Mouse (Mus musculus) CH12.LX (cell line): ENCODE measurements around the gene Nemp1. TPM values are rescaled to one million over a fixed set of nuclear protein-coding genes. Genes with fewer than 3 reads are reported as not detected.
A peak's percentile ranks its signal among the peaks of the same experiment; 100 is the strongest.

Experiments used
- DNase-seq: peaks from one replicate; pipeline ENCODE4 v3.0.0-alpha.2; 2013; ENCODE audit errors: extremely low read depth
- H3K27ac ChIP-seq: 2 replicates; pipeline ENCODE4 v1.5.1; 2012; ENCODE audit warnings: low read depth, mild to moderate bottlenecking, control low read depth, moderate library complexity; ENCODE audit not compliant: insufficient read depth
- H3K27me3 ChIP-seq: replicated peaks from 2 replicates; pipeline ENCODE3; 2012; ENCODE audit warnings: inconsistent platforms
- H3K36me3 ChIP-seq, 2 experiments: replicated peaks in 1 of 2; 2 replicates each; pipeline versions ENCODE3 to v1.6.1; 2012; ENCODE audit warnings: inconsistent platforms in 1 of 2, low read length in 1 of 2, mild to moderate bottlenecking in 1 of 2, mixed read lengths in 1 of 2, moderate library complexity in 1 of 2; ENCODE audit not compliant: control insufficient read depth in 1 of 2, insufficient read depth in 1 of 2
- H3K4me1 ChIP-seq, 2 experiments: 2 replicates each; pipeline ENCODE4 v1.6.1; 2012; ENCODE audit warnings: inconsistent platforms in 1 of 2, moderate library complexity in 1 of 2; ENCODE audit not compliant: insufficient read depth in 2 of 2, control insufficient read depth in 1 of 2
- H3K4me2 ChIP-seq: 2 replicates; pipeline ENCODE4 v1.6.1; 2012; ENCODE audit warnings: low read depth, mild to moderate bottlenecking, control low read depth; ENCODE audit not compliant: poor library complexity, insufficient read depth, severe bottlenecking
- H3K4me3 ChIP-seq, 3 experiments: fragments of 150-350 bp in 1 of 3; sonication (generic) in 1 of 3; replicated peaks in 1 of 3; 2 replicates each; pipeline versions ENCODE3 to v1.5.1; 2011 to 2012; ENCODE audit warnings: low read depth in 2 of 3, low read length in 2 of 3, mild to moderate bottlenecking in 2 of 3, moderate library complexity in 2 of 3, control low read depth in 1 of 3, improper control_type of control experiment in 1 of 3, inconsistent platforms in 1 of 3, mixed read lengths in 1 of 3; ENCODE audit not compliant: poor library complexity in 1 of 3
- H3K79me2 ChIP-seq: replicated peaks from 2 replicates; pipeline ENCODE4 v1.6.1; 2012; ENCODE audit warnings: mild to moderate bottlenecking, moderate library complexity; ENCODE audit not compliant: control insufficient read depth, poor library complexity, insufficient read depth, severe bottlenecking; ENCODE audit errors: extremely low read depth
- H3K9ac ChIP-seq: 2 replicates; pipeline ENCODE4 v1.6.1; 2012; ENCODE audit warnings: low read depth, mild to moderate bottlenecking, control low read depth, moderate library complexity; ENCODE audit not compliant: insufficient read depth
- H3K9me3 ChIP-seq: replicated peaks from 2 replicates; pipeline ENCODE3; 2012; ENCODE audit warnings: low read length, inconsistent platforms, mixed read lengths
- BHLHE40 ChIP-seq: IDR thresholded peaks from 2 replicates; pipeline ENCODE4 v1.6.1; 2011; ENCODE audit warnings: mild to moderate bottlenecking, low read depth, low read length, improper control_type of control experiment
- CHD1 ChIP-seq: IDR thresholded peaks from 2 replicates; pipeline ENCODE4 v1.6.1; 2012; ENCODE audit warnings: low read depth, low read length, improper control_type of control experiment, inconsistent platforms
- CTCF ChIP-seq, 2 experiments: IDR thresholded peaks in 1 of 2; conservative IDR thresholded peaks in 1 of 2; 2 replicates each; pipeline ENCODE4 v1.5.1; 2011 to 2012; ENCODE audit warnings: low read depth in 2 of 2, low read length in 2 of 2, improper control_type of control experiment in 1 of 2, inconsistent platforms in 1 of 2, mild to moderate bottlenecking in 1 of 2, moderate library complexity in 1 of 2
- E2F4 ChIP-seq: IDR thresholded peaks from 2 replicates; pipeline ENCODE4 v1.6.1; 2011; ENCODE audit warnings: low read depth, low read length, improper control_type of control experiment; ENCODE audit not compliant: insufficient replicate concordance
- ELF1 ChIP-seq: IDR thresholded peaks from 2 replicates; pipeline ENCODE4 v1.6.1; 2014; ENCODE audit warnings: low read depth, mild to moderate bottlenecking, inconsistent platforms, low read length, improper control_type of control experiment
- ETS1 ChIP-seq: conservative IDR thresholded peaks from 2 replicates; pipeline ENCODE4 v1.6.1; 2012; ENCODE audit warnings: low read depth, mild to moderate bottlenecking, inconsistent platforms, low read length, improper control_type of control experiment, moderate library complexity
- GABPA ChIP-seq: IDR thresholded peaks from 2 replicates; pipeline ENCODE4 v1.6.1; 2012; ENCODE audit warnings: low read depth, low read length, improper control_type of control experiment, inconsistent platforms; ENCODE audit not compliant: insufficient replicate concordance
- IRF4 ChIP-seq: IDR thresholded peaks from 2 replicates; pipeline ENCODE4 v1.6.1; 2014; ENCODE audit warnings: low read depth, mild to moderate bottlenecking, inconsistent platforms, low read length, improper control_type of control experiment
- JUN ChIP-seq: IDR thresholded peaks from 2 replicates; pipeline ENCODE4 v1.6.1; 2011; ENCODE audit warnings: low read depth, mild to moderate bottlenecking, low read length, improper control_type of control experiment, moderate library complexity; ENCODE audit not compliant: insufficient read depth
- KAT2A ChIP-seq: IDR thresholded peaks from 2 replicates; pipeline ENCODE4 v1.6.1; 2012; ENCODE audit warnings: low read length, improper control_type of control experiment, inconsistent platforms; ENCODE audit not compliant: insufficient replicate concordance
- MAX ChIP-seq: IDR thresholded peaks from 2 replicates; pipeline ENCODE4 v1.6.1; 2011; ENCODE audit warnings: low read length, improper control_type of control experiment
- MAZ ChIP-seq: IDR thresholded peaks from 2 replicates; pipeline ENCODE4 v1.6.1; 2012; ENCODE audit warnings: low read depth, mild to moderate bottlenecking, inconsistent platforms, low read length, improper control_type of control experiment, moderate library complexity
- MXI1 ChIP-seq: IDR thresholded peaks from 2 replicates; pipeline ENCODE4 v1.6.1; 2011; ENCODE audit warnings: mild to moderate bottlenecking, low read depth, low read length, improper control_type of control experiment
- MYC ChIP-seq: IDR thresholded peaks from 2 replicates; pipeline ENCODE4 v1.6.1; 2011; ENCODE audit warnings: low read depth, mild to moderate bottlenecking, improper control_type of control experiment, low read length
- NELFE ChIP-seq: IDR thresholded peaks from 2 replicates; pipeline ENCODE4 v1.6.1; 2011; ENCODE audit warnings: low read depth, low read length, improper control_type of control experiment
- NRF1 ChIP-seq: IDR thresholded peaks from 2 replicates; pipeline ENCODE4 v1.6.1; 2014; ENCODE audit warnings: low read depth, mild to moderate bottlenecking, inconsistent platforms, low read length, improper control_type of control experiment, moderate library complexity
- PAX5 ChIP-seq: IDR thresholded peaks from 2 replicates; pipeline ENCODE4 v1.6.1; 2012; ENCODE audit warnings: low read length, inconsistent platforms, mixed read lengths
- POLR2AphosphoS2 ChIP-seq: IDR thresholded peaks from 2 replicates; pipeline ENCODE4 v1.6.1; 2011; ENCODE audit warnings: low read depth, low read length, improper control_type of control experiment
- RAD21 ChIP-seq: IDR thresholded peaks from 2 replicates; pipeline ENCODE4 v1.6.1; 2011; ENCODE audit warnings: low read depth, mild to moderate bottlenecking, low read length, improper control_type of control experiment, moderate library complexity
- SMC3 ChIP-seq: IDR thresholded peaks from 2 replicates; pipeline ENCODE4 v1.6.1; 2011; ENCODE audit warnings: low read depth, low read length, improper control_type of control experiment
- UBTF ChIP-seq: IDR thresholded peaks from 2 replicates; pipeline ENCODE4 v1.6.1; 2012; ENCODE audit warnings: low read depth, mild to moderate bottlenecking, inconsistent platforms, low read length, improper control_type of control experiment, moderate library complexity
- USF1 ChIP-seq: IDR thresholded peaks from 2 replicates; pipeline ENCODE4 v1.6.1; 2014; ENCODE audit warnings: low read depth, mild to moderate bottlenecking, inconsistent platforms, low read length, improper control_type of control experiment
- USF2 ChIP-seq: conservative IDR thresholded peaks from 2 replicates; pipeline ENCODE4 v1.6.1; 2011; ENCODE audit warnings: low read depth, low read length, improper control_type of control experiment
- ZC3H11A ChIP-seq: IDR thresholded peaks from 2 replicates; pipeline ENCODE4 v1.6.1; 2012; ENCODE audit warnings: low read depth, mild to moderate bottlenecking, inconsistent platforms, low read length, improper control_type of control experiment
- ZKSCAN1 ChIP-seq: IDR thresholded peaks from 2 replicates; pipeline ENCODE4 v1.6.1; 2012; ENCODE audit warnings: low read depth, inconsistent platforms, low read length, improper control_type of control experiment, borderline replicate concordance
- ZNF384 ChIP-seq: IDR thresholded peaks from 2 replicates; pipeline ENCODE4 v1.6.1; 2012; ENCODE audit warnings: low read depth, low read length, improper control_type of control experiment, inconsistent platforms
- dilution Hi-C: fragments of 300-500 bp; cut with MboI; formaldehyde crosslinking; loops from 2 replicates; pipeline ENCODE4 v1.14.3; 2020; ENCODE audit warnings: low sequenced_read_pairs; ENCODE audit not compliant: extremely low pct_unique_long_range_greater_than_20kb, extremely low pct_ligation_motif_present
- in situ Hi-C: fragments of 300-500 bp; cut with MboI; formaldehyde crosslinking; loops from 3 replicates; pipeline ENCODE4 v1.14.3; 2019; ENCODE audit warnings: low sequenced_read_pairs, low pct_ligation_motif_present, low pct_unique_long_range_greater_than_20kb, mixed read lengths
- polyA plus RNA-seq: library from polyadenylated mRNA; unstranded; fragments of >175 nt; gene quantifications from 2 replicates; pipeline ENCODE4 v1.2.1, GENCODE M21; 2012; ENCODE audit warnings: low read depth; ENCODE audit not compliant: insufficient read length
- total RNA-seq, 2 experiments: library from RNA; depleted of rRNA; stranded (reverse); fragments of 300-350 nt in 1 of 2; fragments of >200 nt in 1 of 2; gene quantifications; 2 replicates each; pipeline ENCODE4 v1.2.3; 2012 to 2014

Gene Nemp1
- total and polyA plus RNA-seq, 3 experiments = 8.3 to 17.4 (median 13.2) TPM

DNA sequence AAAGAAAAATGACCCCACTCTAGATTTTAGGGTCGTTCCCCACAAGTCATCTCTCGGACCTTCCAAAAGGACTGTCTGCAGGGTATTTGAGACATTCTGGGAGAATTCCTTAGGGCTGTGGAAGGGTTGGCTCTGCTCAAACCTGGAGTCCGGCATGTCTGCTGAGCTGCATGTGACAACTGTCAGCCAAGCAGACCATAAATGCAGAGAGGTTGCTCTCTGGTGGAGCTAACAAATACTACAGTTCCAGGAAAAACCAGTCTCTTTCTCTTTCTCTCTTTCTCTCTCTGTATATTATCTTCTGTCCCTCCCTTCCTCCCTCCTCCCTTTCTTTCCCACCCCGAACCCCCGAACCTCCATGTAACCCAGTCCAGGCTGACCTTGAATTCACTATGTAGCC, 67.7 kb downstream of the Nemp1 start:
- peak; percentile 31 for DNase-seq
- H3K9me3 ChIP-seq = no peaks in the 10 kb centered on the region
- H3K27me3 ChIP-seq = peaks cover 20% of the 10 kb centered on the region
- H3K27ac ChIP-seq = no peak overlapping the region
- in situ Hi-C loops = loop anchor here (5.0 to 25.0 kb wide), 4 partner anchors 37 to 203 kb away; no protein-coding TSS in a partner anchor
- H3K9ac ChIP-seq = peak overlapping the region; percentile 42
- peaks cover 10 to 24% of the 10 kb centered on the region in 2 experiments; a peak in 3 of 4 replicates for H3K4me1 ChIP-seq
- dilution Hi-C loops = no loop called here
- no peak for TF ChIP-seq E2F4
- no peak for TF ChIP-seq USF1
- peak; percentile 46; the same call in 1 of the 2 replicates for TF ChIP-seq ZC3H11A
- no peak for TF ChIP-seq ELF1
- TF ChIP-seq PAX5 = no peak
- peak; percentile 17 to 91; a peak in 2 of 4 replicates for TF ChIP-seq CTCF (conservative IDR thresholded peaks at IDR 0.05 in 1 of 2, IDR thresholded peaks at IDR 0.05 in 1 of 2; ENCODE audit: low read depth in 2 of 2, low read length in 2 of 2)
- no peak for TF ChIP-seq NRF1
- TF ChIP-seq ETS1 = no peak
- peak; percentile 90 for TF ChIP-seq RAD21
- TF ChIP-seq MAZ = no peak
- TF ChIP-seq MXI1 = peak; percentile 83
- TF ChIP-seq GABPA = no peak
- 0 out of 2 replicates have a peak, but pooled peaks have one; percentile 69 for TF ChIP-seq MYC
- TF ChIP-seq POLR2AphosphoS2 = no peak
- TF ChIP-seq SMC3 = peak; percentile 88
- peak; percentile 98 for TF ChIP-seq BHLHE40
- no peak for TF ChIP-seq USF2
- 0 out of 2 replicates have a peak, but pooled peaks have one; percentile 15 for TF ChIP-seq MAX
- H3K4me2 ChIP-seq = peak overlapping the region; percentile 61; the same call in 1 of the 2 replicates
- H3K79me2 ChIP-seq = no peaks in the 10 kb centered on the region
- no peak overlapping the region for H3K4me3 ChIP-seq
- no peaks in the 10 kb centered on the region for H3K36me3 ChIP-seq

DNA sequence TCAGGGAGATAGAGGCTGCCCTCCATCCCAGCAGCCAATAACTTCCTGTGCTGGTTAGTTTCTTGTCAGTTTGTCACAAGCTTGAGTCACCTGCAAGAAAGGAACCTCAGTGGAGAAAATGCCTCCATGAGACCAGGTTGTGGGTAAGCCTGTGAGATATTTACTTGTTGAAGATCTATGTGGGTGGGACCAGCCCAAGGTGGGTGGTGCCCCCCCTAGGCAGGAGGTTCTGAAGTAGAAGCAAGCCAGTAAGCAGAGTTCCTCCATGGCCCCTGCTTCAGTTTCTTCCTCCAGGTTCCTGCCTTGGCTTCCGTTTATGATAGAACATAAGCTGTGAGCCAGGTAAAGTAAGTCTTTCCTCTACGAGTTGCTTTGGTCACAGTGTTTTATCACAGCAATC, 69.6 kb downstream of the Nemp1 start:
- Histone ChIP-seq H3K27ac (no peak overlapping the region), H3K9me3 (no peaks in the 10 kb centered on the region), H3K4me1 (peaks cover 8 to 26% of the 10 kb centered on the region in 2 experiments; a peak in 3 of 4 replicates), H3K79me2 (peaks cover 5% of the 10 kb centered on the region; the same call in 1 of the 2 replicates), H3K4me2 (no peak overlapping the region), H3K27me3 (peaks cover 16% of the 10 kb centered on the region), H3K9ac (no peak overlapping the region), H3K36me3 (peaks cover under 1 to 1% of the 10 kb centered on the region in 2 experiments), H3K4me3 (no peak overlapping the region)
- dilution Hi-C loops = no loop called here
- TF ChIP-seq SMC3 = no peak
- no peak for TF ChIP-seq PAX5
- no peak for TF ChIP-seq IRF4
- no peak for TF ChIP-seq MAZ
- no peak for TF ChIP-seq JUN
- no peak for TF ChIP-seq ZNF384
- TF ChIP-seq RAD21 = no peak
- TF ChIP-seq KAT2A = no peak
- no peak for TF ChIP-seq POLR2AphosphoS2
- TF ChIP-seq GABPA = no peak
- no peak for TF ChIP-seq BHLHE40
- TF ChIP-seq UBTF = no peak
- TF ChIP-seq ZKSCAN1 = no peak
- TF ChIP-seq USF1 = no peak
- no peak for TF ChIP-seq MYC
- TF ChIP-seq NELFE = no peak
- TF ChIP-seq CHD1 = no peak
- in situ Hi-C loops = loop anchor here (10.0 to 25.0 kb wide), 3 partner anchors 61 to 201 kb away; no protein-coding TSS in a partner anchor
- no peak for DNase-seq
